Mouse (Mus musculus) heart, adult 2 months (tissue): ENCODE results near the gene Tfrc.

Experiments
- CTCF ChIP-seq: fragments of 200-600 bp; IDR thresholded peaks from 2 replicates; pipeline ENCODE4 v1.8.1; 2022; ENCODE audit warnings: antibody characterized with exemption, mild to moderate bottlenecking, moderate library complexity
- EP300 ChIP-seq: fragments of 200-500 bp; IDR thresholded peaks from 2 replicates; pipeline ENCODE4 v1.6.1; 2011; ENCODE audit warnings: low read depth, low read length, control low read depth; ENCODE audit not compliant: insufficient read depth
- POLR2A ChIP-seq: fragments of 200-500 bp; IDR thresholded peaks from 2 replicates; pipeline ENCODE4 v1.6.1; 2011; ENCODE audit warnings: mild to moderate bottlenecking, low read depth, low read length, control low read depth; ENCODE audit not compliant: insufficient read depth

- TF ChIP-seq POLR2A (no peak), CTCF (no peak), EP300 (no peak)
Measured at GRCm38 (mm10) chr16:32654071-32654733, 45.5 kb downstream of the Tfrc start.
